Mouse (Mus musculus): ENCODE measurements at regions not wholly inside any gene's neighbourhood (a gene's known extent, or its start where the extent isn't known, plus 50 kb on each side); places are given as distances from the start of the nearest gene placed in this dataset.

- in situ Hi-C loops (cut with MboI, MseI), result no loop called here
Observed at GRCm38 (mm10) chr6:41127816-41128215, 92.5 kb upstream of the 2210010C04Rik start.

- in situ Hi-C loops (cut with MboI, MseI), result no loop called here
Observed at GRCm38 (mm10) chr6:41126855-41127254, 91.5 kb upstream of the 2210010C04Rik start.

DNA sequence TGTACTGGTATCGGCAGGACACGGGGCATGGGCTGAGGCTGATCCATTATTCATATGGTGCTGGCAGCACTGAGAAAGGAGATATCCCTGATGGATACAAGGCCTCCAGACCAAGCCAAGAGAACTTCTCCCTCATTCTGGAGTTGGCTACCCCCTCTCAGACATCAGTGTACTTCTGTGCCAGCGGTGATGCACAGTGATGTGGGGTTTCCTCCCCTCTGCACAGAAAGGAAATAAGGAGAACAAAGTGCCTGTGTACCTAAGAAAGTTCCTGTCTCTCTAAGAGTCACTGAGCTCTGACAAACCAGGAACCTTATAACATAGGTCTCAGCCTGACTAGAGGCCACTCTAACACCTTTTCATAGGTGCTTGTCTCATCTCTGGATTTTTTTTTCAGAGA, 86.3 kb upstream of the 2210010C04Rik start:
- in situ Hi-C loops (cut with MboI, MseI), result loop anchor here (25.0 kb wide), 2 partner anchors 1116 to 1266 kb away; partner anchors contain the start of gene Gstk1

GRCm38 (mm10) chr6:41119176-41119575, 83.9 kb upstream of the 2210010C04Rik start:
- in situ Hi-C loops (cut with MboI, MseI), result loop anchor here (5.0 to 25.0 kb wide), 3 partner anchors 428 to 1268 kb away; partner anchors contain the start of gene Gstk1

GRCm38 (mm10) chr6:41118201-41118976, 83.1 kb upstream of the 2210010C04Rik start:
- in situ Hi-C loops (cut with MboI, MseI), result loop anchor here (5.0 to 25.0 kb wide), 3 partner anchors 429 to 1269 kb away; partner anchors contain the start of gene Gstk1

GRCm38 (mm10) chr6:41113943-41114342, 78.6 kb upstream of the 2210010C04Rik start:
- in situ Hi-C loops (cut with MboI, MseI), result loop anchor here (25.0 kb wide), 2 partner anchors 1123 to 1273 kb away; partner anchors contain the start of gene Gstk1

DNA sequence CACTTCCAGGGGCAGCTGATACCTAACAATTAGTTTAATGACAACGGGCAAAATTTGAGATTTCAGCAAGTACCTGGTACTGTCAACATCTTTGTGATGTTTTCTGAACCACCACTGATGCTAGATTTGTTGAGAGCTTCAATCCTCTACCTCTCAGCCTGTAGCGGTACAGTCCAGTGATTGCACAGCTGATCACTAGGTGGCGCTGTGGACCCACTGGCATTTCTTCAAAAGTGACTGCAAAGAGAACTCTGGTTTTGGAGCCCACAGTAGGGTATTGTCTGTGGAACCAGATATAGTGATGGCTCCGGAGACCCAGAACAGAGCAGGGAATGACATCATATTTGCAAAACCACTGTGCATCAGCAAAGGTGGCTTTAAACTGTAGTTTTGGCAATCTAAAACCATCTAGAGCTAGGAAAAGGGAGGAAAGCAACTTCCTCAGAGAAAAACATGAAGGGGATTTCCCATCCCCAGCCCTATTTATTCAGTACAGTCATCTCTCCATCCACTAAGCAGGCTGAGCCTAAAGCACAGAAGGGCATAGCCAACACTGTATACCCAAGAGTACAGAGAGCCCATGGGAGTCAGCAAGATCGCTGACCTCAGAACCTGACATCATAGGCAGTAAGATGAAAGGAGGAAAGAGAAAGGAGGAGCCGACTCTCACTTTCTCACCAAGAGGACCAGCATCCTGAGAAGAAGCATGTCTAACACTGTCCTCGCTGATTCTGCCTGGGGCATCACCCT, 77.7 kb upstream of the 2210010C04Rik start:
- in situ Hi-C loops (cut with MboI, MseI), result loop anchor here (25.0 kb wide), 2 partner anchors 1124 to 1274 kb away; partner anchors contain the start of gene Gstk1

GRCm38 (mm10) chr6:41111829-41112228, 76.5 kb upstream of the 2210010C04Rik start:
- in situ Hi-C loops (cut with MboI, MseI), result loop anchor here (25.0 kb wide), 2 partner anchors 1125 to 1275 kb away; partner anchors contain the start of gene Gstk1

- in situ Hi-C loops (cut with MboI, MseI), result loop anchor here (25.0 kb wide), 2 partner anchors 1128 to 1278 kb away; partner anchors contain the start of gene Gstk1
Observed at GRCm38 (mm10) chr6:41108897-41109296, 73.6 kb upstream of the 2210010C04Rik start.

DNA sequence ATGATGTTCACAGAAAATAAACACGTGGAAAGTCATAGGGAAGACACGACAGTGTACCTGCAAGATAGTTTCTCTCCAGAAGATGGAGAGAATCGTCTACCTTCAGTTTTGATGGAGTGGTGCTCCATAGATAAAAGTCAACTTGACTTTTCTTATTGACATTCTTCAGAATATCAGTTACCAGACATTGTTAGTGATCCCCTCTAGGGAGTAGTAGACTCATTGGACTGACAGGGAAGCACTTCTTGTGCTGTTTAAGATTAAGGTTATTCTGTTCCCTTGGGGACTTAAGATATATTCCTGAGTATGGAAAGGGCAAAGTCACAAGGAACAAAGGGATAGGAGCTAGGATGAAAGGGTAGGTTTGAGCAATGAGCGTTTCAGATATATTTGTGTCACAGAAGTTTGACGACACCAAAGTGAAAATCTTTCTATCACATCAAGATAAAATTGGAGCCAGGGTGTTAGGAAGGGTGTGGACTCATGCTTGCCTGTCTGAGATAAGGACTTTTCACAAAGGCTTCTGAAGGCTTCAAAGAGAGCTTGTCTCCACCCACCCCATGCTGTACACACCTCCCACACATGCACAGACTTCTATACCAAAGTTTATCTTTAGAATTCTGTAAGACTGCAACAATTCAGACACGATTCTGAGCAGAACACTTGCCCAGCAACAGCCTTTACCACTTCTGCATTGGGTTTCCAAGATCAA, 68.5 kb upstream of the 2210010C04Rik start:
- in situ Hi-C loops (cut with MboI, MseI), result loop anchor here (25.0 kb wide), 2 partner anchors 1133 to 1283 kb away; partner anchors contain the start of gene Gstk1

GRCm38 (mm10) chr6:41101997-41102396, 66.7 kb upstream of the 2210010C04Rik start:
- in situ Hi-C loops (cut with MboI, MseI), result loop anchor here (25.0 kb wide), 2 partner anchors 1135 to 1285 kb away; partner anchors contain the start of gene Gstk1

- in situ Hi-C loops (cut with MboI, MseI), result loop anchor here (25.0 kb wide), 2 partner anchors 1137 to 1287 kb away; partner anchors contain the start of gene Gstk1
Observed at GRCm38 (mm10) chr6:41100258-41100657, 64.9 kb upstream of the 2210010C04Rik start.

DNA sequence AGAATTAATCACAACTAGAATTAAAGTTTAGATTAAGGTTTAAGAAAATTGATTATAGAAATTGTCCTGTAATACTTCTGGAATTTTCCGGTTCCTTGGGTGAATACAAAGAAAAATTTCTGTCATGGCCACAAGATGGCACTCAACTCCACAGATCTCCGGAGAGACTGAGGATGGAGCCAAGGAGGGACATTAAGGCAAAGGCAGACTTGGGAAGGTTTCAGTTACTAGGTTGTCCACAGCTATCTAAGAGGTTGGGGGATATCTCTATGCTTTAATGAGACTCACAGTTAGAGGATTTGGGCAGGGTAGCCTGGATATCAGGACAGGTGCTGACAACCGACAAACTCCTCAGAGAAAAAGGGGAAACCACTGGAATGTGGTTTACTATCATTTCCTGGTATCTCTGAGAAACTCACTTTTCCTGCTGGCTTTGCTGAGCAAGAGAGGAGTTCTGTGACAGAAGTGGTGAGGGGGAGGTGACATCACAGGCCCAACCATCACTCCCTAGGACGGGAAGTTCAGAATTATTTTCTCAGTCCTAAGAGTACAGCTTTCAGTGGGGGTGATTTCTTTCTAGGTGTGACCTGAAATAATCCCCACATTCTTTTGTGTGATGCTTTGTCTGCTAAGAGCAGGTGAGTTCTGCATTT, 56.0 kb upstream of the 2210010C04Rik start:
- in situ Hi-C loops (cut with MboI, MseI), result no loop called here

Data from T-helper 2 cell (primary cell).